Mouse (Mus musculus) embryonic fibroblast, embryonic 13.5 days (primary cell): Measurements from ENCODE around the gene Chchd4.

ENCODE experiments used
- CTCF ChIP-seq: IDR thresholded peaks from 2 replicates; pipeline ENCODE4 v1.5.1; 2011; ENCODE audit warnings: mild to moderate bottlenecking, control low read depth, low read length, moderate library complexity, borderline replicate concordance; ENCODE audit not compliant: insufficient read depth
- POLR2A ChIP-seq: IDR thresholded peaks from 2 replicates; pipeline ENCODE4 v1.6.1; 2011; ENCODE audit warnings: low read depth, mild to moderate bottlenecking, control low read depth, low read length, moderate library complexity

DNA sequence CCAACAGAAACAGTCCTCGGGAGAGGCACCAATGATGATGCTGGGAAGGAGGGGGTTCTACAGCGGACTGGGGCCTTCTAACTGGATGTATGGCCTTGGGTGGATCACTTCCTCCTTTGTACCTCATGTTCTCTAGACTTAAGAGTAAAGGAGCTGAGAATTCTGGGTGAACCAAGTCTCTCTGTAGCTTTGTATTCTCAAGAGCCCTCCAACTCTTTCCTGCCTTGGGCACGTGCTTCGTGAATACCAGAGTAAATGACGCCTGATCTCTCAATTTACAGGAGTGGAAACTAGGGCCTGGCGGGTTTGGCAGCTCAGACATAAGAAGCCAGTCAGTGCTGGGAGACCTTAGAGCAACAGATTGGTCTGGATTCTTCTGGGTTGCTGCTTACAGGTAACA lies 1.0 kb downstream of the Chchd4 start:
- no peak for TF ChIP-seq POLR2A
- TF ChIP-seq CTCF: no peak
